Mouse (Mus musculus) layer of hippocampus, adult 2 months (tissue): Measurements from ENCODE around the gene Olfr1104. TPM values are rescaled to one million over a fixed set of nuclear protein-coding genes. Genes with fewer than 3 reads are reported as not detected.

Experiments used
- DNase-seq, 2 experiments: peaks; one replicate each; pipeline ENCODE4 v3.0.0; 2022; ENCODE audit warnings: low spot score in 2 of 2
- H3K27ac ChIP-seq: fragments of 200-600 bp; 2 replicates; pipeline ENCODE4 v1.8.1; 2022
- H3K4me3 ChIP-seq: fragments of 200-600 bp; 2 replicates; pipeline ENCODE4 v1.8.1; 2022; ENCODE audit warnings: mild to moderate bottlenecking
- CTCF ChIP-seq: fragments of 200-600 bp; conservative IDR thresholded peaks from 2 replicates; pipeline ENCODE4 v1.8.1; 2022; ENCODE audit warnings: antibody characterized with exemption, mild to moderate bottlenecking, moderate library complexity
- long read RNA-seq, 2 experiments: library from polyadenylated mRNA; stranded (forward); transcript quantifications; one replicate each; pipeline ENCODE4 v2.0.0; 2021; ENCODE audit warnings: borderline mapping rate in 2 of 2
- total RNA-seq, 2 experiments: library from RNA; stranded (reverse); gene quantifications; 2 replicates each; pipeline ENCODE4 v1.2.3; 2021

The Olfr1104 gene
- total RNA-seq = not detected
- long read RNA-seq, experiment 1 = 0 reads
- long read RNA-seq, experiment 2 = 0 reads

DNA sequence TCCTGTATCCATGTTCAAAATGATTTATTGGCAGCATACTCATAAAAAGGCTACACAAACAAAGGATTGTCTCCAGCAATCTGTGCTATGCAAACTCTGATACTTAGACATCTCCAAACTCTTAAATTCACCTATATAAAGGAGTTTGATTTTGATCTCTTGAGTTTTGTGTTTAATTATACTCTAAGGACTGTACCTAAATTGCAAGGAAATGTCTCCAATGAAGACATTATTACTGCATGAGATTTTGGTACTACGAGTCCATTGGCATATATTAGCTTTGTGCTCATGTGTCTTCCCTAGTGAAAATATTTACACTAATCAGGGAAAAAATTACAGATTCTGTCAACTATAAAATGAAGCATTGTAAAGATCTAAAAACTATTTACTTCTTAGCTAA, at the start of gene Olfr1104:
Gene Olfr1104, minus strand, starts transcription at position 101 of the 400 bp plus-strand sequence.
- TF ChIP-seq CTCF = no peak
- DNase-seq = no peak
- H3K4me3 ChIP-seq = no peak within 1 kb of the TSS
- no peak within 1 kb of the TSS for H3K27ac ChIP-seq

DNA sequence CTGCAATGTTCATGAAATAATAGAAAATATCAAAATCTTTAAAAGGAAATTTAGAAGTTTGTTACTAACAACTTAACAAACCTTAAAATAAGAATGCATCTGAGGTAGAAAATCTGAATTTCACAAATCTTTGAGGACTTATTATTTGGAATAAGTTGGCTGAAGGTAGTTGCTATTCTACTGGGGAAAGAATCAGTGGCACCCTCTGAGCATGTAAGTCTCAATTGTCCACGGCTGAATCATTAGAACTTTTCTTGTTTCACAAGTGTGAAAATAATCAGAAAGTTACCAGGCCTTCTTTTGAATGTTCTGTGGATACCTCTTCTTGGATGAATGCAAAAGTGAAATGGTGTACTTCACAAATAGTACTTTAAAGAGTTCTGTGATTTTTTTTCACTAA, 48.8 kb upstream of the Olfr1104 start, which contains the start of gene Olfr1107:
Gene Olfr1107, minus strand, starts transcription at position 101 of the 400 bp plus-strand sequence.
- H3K4me3 ChIP-seq = no peak within 1 kb of the TSS
- TF ChIP-seq CTCF = no peak
- no peak for DNase-seq
- H3K27ac ChIP-seq = no peak within 1 kb of the TSS

DNA sequence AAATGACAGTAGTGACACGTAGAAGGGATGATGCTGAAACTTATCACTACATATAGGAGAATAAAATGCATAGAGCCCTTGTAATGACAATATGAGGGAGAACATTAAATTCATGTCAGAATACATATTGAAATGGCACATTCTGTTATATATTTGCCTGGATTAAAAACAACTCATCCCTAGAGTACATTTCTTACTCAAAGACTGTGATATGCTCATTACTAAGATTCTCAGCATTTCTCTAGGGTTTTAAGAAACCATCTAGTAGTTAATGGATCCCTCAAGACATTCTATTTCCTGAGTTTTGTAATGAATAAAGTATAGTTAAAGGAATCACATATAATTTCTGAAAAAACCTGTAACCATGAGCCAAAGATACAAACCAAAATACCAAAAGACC, 25.3 kb upstream of the Olfr1104 start, which contains the start of gene Olfr1106:
Gene Olfr1106, minus strand, starts transcription at position 101 of the 400 bp plus-strand sequence.
- H3K27ac ChIP-seq = no peak within 1 kb of the TSS
- no peak for DNase-seq
- no peak within 1 kb of the TSS for H3K4me3 ChIP-seq
- no peak for TF ChIP-seq CTCF

DNA sequence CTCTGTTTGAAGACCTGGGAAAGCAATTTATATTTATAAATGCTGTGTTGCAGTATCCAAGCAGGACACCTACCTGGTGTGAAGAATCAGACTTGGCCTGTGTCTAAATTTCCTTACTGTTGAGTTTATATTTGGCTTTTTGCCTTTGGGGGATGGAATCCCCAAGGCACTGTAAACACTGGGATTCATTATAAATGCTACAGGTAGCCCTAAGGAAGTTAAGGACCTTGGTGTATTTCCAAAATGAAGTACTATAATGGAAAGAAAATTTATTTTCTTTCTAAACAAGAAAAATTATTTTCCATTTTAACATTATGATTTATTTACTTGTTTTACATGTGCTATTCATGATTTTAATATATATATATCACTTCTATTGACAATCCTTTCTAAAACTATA, 9.6 kb upstream of the Olfr1104 start, which contains the start of gene Olfr1105:
Gene Olfr1105, minus strand, starts transcription at position 101 of the 400 bp plus-strand sequence.
- TF ChIP-seq CTCF = no peak
- Histone ChIP-seq H3K27ac (no peak within 1 kb of the TSS), H3K4me3 (no peak within 1 kb of the TSS)
- no peak for DNase-seq

DNA sequence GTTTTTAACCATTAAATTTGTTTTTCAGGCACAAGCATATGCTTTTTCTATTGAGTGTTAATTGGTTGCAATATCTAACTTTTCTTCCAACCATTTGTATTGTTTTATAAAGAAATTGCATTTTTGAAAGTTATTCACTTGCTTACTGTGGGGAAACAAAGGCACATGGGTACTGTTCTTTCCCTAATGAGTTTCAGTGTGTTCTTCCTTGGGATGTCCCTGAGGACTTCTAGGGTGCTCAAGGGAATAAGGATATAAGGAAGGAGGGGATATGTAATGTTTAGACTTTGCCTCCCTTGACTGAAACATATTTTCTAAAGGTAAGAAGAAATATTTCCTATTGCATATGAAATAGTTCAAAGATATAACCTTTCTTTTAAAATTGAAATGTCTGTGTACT, 28.8 kb downstream of the Olfr1104 start, which contains the start of gene Olfr1102:
Gene Olfr1102, plus strand, starts transcription at position 301 of the 400 bp plus-strand sequence.
- Histone ChIP-seq H3K4me3 (no peak within 1 kb of the TSS), H3K27ac (no peak within 1 kb of the TSS)
- DNase-seq = no peak
- no peak for TF ChIP-seq CTCF

DNA sequence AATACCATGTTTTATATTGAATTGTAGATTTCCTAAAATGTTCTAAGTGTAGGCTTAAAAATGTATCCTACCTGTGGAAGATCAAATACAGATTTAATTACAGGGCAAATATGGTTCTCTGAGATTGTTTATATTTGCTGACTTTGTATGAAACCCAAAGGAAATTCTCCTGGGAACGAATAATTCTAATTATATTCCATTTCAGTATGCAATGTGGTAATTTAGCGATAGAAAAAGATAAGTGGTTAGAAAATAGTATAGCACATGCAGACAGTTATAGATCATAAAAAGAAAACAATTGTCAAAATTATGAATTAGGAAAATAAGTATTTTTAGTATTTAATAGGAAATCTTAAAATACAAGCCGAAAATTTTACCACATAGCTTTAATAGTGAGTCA, 35.8 kb downstream of the Olfr1104 start, which contains the start of gene Olfr1101:
Gene Olfr1101, minus strand, starts transcription at position 101 of the 400 bp plus-strand sequence.
- Histone ChIP-seq H3K27ac (no peak within 1 kb of the TSS), H3K4me3 (no peak within 1 kb of the TSS)
- no peak for TF ChIP-seq CTCF
- no peak for DNase-seq

DNA sequence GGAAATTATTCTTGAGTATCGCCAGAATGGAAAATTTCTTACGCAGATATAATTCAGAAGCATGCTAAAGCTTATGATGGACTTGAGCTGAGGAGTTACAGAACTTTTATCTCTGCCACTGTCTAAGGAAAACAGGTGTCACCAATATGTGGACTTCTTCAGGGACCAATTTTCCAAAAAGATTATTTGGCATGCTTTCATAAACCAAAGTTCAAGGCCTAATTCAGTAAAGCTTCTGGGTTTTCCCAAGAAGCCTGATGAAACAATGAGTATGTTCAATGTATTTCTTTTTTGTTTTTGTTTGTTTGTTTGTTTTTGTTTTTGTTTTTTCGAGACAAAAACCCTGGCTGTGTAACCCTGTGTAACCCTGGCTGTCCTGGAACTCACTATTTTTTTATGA, 47.0 kb downstream of the Olfr1104 start, which contains the start of gene Olfr1100:
Gene Olfr1100, minus strand, starts transcription at position 101 of the 400 bp plus-strand sequence.
- no peak for DNase-seq
- no peak within 1 kb of the TSS for H3K27ac ChIP-seq
- no peak within 1 kb of the TSS for H3K4me3 ChIP-seq
- TF ChIP-seq CTCF = no peak

Other genes starting within 250 kb of the Olfr1104 start
- not detected for gene Olfr1093, start 244.6 kb downstream of the Olfr1104 start, total RNA-seq
- gene Olfr141, start 217.1 kb downstream of the Olfr1104 start, total RNA-seq = not detected
- gene Olfr1094, start 202.4 kb downstream of the Olfr1104 start, total RNA-seq = not detected
- not detected for gene Olfr1095, start 175.4 kb downstream of the Olfr1104 start, total RNA-seq
- not detected for gene Gm13723, start 152.3 kb downstream of the Olfr1104 start, total RNA-seq
- gene Olfr1097, start 134.9 kb downstream of the Olfr1104 start, total RNA-seq = not detected
- not detected for gene Olfr1098, start 102.5 kb downstream of the Olfr1104 start, total RNA-seq
- gene Olfr1099, start 66.4 kb downstream of the Olfr1104 start, total RNA-seq = not detected
- gene Olfr1100, start 47.1 kb downstream of the Olfr1104 start, total RNA-seq = not detected
- not detected for gene Olfr1101, start 35.9 kb downstream of the Olfr1104 start, total RNA-seq
- not detected for gene Olfr1102, start 28.7 kb downstream of the Olfr1104 start, total RNA-seq
- not detected for gene Olfr1105, start 9.5 kb upstream of the Olfr1104 start, total RNA-seq
- not detected for gene Olfr1106, start 25.2 kb upstream of the Olfr1104 start, total RNA-seq
- not detected for gene Olfr1107, start 48.7 kb upstream of the Olfr1104 start, total RNA-seq
- not detected for gene Olfr1109, start 68.9 kb upstream of the Olfr1104 start, total RNA-seq
- not detected for gene Olfr259, start 87.5 kb upstream of the Olfr1104 start, total RNA-seq
- not detected for gene Olfr1110, start 113.2 kb upstream of the Olfr1104 start, total RNA-seq
- not detected for gene Olfr1111, start 125.5 kb upstream of the Olfr1104 start, total RNA-seq
- not detected for gene Olfr1112, start 160.7 kb upstream of the Olfr1104 start, total RNA-seq
- not detected for gene Olfr1113, start 181.9 kb upstream of the Olfr1104 start, total RNA-seq
- not detected for gene Olfr1115, start 220.9 kb upstream of the Olfr1104 start, total RNA-seq
- gene Olfr1116, start 240.5 kb upstream of the Olfr1104 start, total RNA-seq = not detected